Mouse (Mus musculus): ENCODE data around the gene Sdc4. TPM values are rescaled to one million over a fixed set of nuclear protein-coding genes. Genes with fewer than 3 reads are reported as not detected.

Gene Sdc4
- total RNA-seq, 2 experiments from 2014 or later = 98.5 TPM

DNA sequence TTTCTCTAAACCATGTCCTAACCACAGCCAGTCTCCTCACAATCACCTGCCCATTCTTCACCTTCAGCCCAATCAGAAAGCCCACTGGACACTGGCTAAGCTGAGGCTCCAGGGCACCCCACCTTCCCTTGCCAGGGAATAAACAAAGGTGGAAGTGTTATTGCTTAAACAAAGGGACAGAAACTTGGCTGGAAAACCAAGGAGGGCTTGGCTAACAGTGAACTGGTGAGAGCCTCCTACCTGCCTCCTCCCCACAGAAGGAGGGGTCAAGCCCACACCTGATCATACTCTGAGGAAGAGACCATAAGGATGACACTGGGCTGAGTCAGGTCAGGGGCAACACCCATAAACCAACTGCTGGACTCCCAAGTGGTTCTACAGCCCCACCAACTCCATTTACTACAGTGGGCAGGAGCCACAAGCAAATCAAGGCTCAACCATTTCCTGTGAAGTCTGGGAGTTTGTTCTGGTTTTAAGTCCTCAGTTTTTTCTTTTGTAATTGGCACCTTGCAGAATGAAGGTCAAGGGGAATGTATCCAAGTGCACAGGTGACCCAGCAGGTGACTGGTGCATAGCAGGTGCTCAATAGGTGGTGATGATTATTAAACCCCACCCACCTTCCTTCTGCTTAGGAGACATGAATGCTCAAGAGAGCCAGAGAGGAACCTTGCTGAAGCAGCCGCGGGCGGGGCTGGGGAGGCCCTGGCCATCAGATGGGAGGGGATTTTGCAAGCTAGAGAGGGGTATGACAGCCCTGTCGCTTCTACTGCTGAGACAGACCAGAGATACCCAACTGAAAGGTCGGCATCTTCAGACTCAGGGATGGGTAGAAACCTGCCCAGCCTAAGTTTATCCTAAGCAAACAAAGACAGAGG is 8.2 kb downstream of the Sdc4 start:
- intact Hi-C loops (cut with DNase I) = no loop called here
- DNase-seq (ENCODE audit: low spot score in 2 of 2) = no peak

DNA sequence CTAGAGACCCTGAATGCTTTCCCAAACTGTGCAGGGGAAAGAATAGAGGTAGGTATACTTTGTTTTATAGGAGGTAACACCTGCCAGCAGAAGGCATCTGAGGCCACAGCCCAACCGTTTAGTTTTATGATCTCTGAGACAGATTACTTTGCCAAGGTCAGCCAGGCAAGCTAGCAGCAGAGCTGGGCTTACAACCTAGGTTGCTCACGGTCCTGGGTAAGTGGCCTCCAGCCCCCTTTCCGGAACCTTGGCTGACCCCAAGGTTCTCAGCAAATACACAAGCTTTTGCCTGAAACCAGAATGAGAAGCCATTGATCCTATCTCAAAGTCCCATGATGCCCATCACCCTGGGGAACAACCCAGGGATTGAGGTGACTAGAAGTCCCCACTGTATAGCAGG is 9.0 kb downstream of the Sdc4 start:
- intact Hi-C loops (cut with DNase I) = no loop called here
- no peak for DNase-seq (ENCODE audit: low spot score in 2 of 2)

DNA sequence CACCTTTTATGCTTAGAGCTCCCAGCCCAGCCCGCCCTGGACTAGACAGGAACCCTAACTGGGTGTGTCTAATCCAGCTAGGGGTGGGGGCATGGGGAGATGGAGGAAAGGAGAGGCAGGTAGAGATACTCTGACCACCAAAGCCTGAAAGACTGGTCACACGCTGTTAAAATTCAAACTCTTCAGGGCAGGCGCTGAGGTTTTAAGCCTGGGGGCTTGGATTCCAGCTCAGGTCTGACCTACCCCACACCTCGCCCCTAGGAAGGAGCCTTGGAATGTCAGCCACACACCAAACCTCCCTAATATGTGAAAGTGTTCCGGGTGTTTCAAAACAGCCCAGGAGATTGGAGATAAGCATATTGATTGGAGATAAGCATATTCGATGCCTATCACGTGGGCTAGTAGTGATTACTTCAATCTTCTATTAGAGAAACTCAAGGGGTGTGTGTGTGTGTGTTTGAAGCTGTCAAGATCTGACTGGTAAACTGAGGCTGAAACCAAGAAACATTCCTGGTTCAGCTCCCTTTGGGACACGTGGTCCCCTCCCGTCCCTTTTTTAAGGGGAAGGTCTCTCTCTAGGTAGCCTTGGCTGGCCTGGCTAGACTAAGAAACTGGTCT is 10.3 kb downstream of the Sdc4 start:
- intact Hi-C loops (cut with DNase I) = no loop called here
- DNase-seq (ENCODE audit: low spot score in 2 of 2) = no peak

DNA sequence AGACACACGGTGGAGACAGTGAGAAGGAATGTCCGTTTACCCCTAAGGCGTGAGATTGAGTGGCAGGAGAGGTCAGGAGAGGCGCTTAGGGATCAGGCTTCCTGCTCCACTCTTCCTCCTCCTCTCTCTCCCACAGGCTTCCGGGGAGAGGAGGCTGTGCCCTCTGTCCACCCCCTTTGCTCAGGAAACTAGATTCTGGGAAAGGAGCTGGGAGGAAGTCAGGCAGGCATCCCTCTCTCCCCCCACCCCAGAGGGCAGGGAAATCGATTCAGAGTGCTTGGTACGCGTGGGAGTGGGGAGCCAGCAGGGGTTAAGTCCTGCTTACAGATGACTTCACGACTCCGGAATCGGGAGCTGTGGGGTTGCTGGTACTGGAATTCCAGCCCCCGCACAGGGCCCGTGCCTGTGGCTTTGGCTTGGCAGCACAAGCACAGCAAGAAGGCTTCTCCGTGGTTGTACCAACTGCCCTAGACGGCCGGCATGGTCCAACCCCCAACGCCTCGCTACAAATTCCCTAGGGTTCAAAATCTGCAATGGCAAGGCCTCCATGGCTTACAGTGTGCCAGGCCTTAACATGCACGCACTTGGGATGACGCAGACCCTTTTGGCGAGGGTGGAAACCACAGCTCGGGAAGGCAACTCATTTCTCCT is 11.0 kb downstream of the Sdc4 start:
- intact Hi-C loops (cut with DNase I) = no loop called here
- DNase-seq (ENCODE audit: low spot score in 2 of 2) = no peak

DNA sequence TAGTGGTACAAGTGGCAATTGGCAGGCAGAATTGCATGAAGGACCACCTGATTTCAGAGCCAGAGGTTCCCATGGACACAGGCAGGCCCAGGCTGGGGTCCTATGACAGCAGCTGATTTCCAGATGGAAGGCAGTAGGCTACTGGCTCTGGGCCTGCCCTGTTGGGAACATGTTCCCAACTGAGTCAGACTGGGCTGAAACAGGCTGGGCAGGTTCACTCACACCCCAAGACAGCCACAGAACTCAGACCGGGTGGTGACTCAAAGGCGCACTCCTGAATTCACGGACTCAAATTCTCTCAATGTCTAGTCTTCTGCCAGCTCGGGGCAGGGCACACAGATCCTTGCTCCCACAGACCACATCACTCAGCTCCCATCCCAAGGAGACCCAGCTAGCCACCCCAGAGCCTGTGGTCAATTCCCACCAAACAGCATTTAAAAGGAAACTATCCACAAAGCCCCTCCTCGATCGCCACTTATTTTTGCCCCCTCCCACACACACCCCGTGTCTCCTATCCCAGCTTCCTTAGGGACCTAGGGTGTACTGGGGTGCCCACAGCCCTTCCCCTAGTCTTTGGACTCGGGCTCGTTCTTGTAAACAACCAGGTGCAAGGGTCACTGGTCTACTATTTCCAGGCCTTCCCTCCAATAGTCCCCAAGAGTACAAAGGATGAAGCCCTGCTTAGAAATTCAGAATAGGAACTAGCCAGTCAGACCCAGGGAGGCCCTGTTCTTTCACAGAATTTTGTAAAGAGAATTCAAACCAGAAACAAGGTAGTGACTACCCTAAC is 11.8 kb downstream of the Sdc4 start:
- DNase-seq (ENCODE audit: low spot score in 2 of 2) = no peak
- intact Hi-C loops (cut with DNase I) = no loop called here

DNA sequence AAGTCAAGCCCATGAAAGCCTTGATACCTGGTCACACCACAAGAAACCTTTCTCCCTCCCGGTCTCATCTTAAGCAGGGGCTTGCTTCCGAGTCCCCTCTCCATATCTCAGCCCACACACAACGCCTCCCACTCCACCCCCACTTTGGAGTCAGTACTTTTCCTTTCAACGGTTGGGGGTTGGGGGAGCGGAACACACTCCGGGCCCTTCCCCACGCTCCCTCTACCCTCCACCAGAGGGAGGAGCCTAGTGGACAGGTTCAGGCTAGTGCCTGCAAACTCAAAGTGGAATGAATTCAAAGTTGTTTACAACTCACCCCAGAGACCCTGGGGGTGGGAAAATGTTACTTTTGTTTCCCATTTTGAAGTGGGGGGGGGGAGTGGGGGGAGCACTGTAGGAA is 13.0 kb downstream of the Sdc4 start:
- DNase-seq (ENCODE audit: low spot score in 2 of 2) = no peak
- intact Hi-C loops (cut with DNase I) = no loop called here

DNA sequence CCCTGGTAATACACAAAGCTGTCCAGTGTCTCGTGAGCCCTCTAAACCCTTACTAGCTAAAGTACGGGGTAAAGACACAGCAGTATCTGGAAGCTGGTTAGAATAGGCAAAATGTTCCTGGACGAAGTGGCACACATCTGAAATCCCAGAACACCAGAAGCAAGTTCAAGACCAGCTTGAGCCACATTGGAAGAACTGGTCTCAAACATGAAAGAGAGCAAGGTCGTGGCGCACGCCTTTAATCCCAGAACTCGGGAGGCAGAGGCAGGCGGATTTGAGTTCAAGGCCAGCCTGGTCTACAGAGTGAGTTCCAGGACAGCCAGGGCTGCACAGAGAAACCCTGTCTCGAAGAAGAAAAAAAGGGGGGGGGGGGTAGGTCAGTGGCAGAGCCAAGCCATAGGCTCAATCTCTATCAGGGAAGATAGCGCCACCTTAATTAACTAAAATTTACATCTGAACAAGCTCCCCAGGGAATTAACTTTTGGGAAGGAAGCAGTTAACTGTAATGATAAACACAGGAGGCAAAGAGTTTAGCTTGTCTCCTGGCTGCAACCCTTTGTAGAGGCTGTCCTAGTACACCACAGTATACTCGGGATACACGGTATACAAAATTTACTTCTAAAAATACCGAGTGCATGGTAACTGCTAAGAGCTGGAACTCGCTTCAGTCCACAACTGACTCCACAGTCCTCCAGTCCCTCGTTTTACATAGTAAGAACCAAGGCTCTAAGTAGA is 13.6 kb downstream of the Sdc4 start:
- intact Hi-C loops (cut with DNase I) = no loop called here
- DNase-seq (ENCODE audit: low spot score in 2 of 2) = no peak

DNA sequence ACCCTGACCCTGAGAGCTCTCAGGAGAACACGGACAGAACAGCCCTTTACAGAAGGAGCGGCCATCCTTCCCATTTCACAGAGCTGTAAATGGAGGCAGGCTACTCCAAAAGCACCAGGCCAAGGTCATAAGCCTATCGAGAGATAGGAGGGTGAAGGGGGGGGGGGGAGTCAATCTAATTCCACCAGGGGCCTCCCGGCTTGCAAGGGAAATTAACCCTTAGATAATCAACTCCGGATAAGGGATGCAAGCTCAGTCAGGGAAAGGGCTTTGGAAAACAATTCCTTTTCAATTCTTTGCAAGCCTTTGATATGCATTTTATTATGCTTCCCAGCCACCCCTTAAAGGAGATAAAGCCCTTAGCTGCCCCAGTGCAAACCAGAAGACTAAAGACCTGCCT is 15.2 kb downstream of the Sdc4 start:
- intact Hi-C loops (cut with DNase I) = no loop called here
- DNase-seq (ENCODE audit: low spot score in 2 of 2) = no peak

DNA sequence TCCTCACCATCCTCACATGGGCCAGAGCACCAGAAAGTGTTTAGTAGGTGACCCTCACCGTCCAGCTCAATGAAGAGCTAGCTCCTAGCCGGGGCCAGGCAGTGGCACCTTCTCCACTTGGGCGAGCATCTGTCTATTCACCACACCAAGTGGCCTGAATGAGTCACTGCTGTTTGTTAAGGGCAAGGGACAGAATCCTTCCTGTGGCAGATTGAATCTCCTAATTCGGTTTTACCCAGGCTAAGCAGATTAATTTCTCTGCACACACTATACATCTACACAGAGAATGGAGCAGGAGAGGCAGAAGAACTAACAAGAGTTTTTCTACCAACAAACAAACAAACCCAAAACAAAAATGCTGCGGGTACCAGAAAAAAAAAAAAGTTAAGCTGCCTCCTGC is 16.7 kb downstream of the Sdc4 start:
- intact Hi-C loops (cut with DNase I) = no loop called here
- no peak for DNase-seq (ENCODE audit: low spot score in 2 of 2)

DNA sequence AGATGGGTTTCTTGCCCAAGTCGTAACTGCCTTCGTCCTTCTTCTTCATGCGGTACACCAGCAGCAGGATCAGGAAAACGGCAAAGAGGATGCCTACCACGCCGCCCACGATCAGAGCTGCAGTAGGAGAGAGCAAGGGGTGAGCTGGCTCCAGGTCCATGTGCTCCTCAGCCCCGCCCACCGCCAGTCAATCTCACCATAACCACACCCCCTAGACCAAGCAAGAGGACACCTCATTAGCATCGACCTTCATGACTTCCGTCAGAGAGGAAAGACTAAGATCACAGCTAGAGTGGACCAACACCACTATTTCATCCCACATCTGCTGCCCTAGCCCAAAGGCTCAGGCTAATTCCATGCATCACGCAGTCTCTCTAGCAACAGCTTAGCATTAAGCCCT is 17.6 kb downstream of the Sdc4 start:
- intact Hi-C loops (cut with DNase I) = no loop called here
- DNase-seq (ENCODE audit: low spot score in 2 of 2) = no peak

DNA sequence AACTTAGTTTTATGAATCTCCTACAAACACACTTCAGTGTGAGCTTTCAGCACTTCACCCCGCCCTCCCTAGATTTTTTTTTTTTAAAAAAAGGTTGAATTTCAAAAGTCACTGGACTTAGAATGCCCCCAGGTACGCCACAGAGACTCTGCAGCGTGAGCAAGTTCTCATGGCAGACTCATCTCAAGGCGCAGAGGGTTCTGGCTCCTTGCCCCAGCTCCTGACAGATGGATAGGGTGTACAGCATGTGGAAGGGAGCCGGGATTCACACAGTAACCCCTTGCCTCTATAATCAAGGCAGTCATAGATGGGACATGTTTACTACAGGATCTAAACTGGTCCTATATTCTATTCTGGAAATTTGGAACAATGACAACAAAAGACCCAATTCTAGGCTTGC is 18.3 kb downstream of the Sdc4 start:
- DNase-seq (ENCODE audit: low spot score in 2 of 2) = no peak
- intact Hi-C loops (cut with DNase I) = no loop called here

DNA sequence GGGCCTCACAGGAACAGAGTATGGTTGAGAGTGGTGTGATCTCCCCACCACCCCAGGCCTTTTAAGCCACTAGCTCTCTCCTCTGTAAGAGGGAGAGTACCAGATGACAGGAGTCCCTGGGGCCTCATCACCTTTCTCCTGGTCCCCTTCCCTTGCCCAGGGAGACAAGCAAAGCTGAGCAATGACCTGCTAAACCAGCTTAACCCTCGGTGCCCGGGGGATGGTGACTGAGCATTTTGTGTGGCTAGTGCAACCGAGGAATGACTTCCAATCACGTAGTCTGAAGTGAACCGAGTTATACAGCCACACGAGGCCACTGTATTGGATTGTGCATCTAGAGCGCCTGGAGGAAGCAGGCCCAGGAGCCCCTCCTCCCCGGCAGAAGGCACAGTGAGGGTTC is 19.3 kb downstream of the Sdc4 start:
- intact Hi-C loops (cut with DNase I) = no loop called here
- DNase-seq (ENCODE audit: low spot score in 2 of 2) = no peak

DNA sequence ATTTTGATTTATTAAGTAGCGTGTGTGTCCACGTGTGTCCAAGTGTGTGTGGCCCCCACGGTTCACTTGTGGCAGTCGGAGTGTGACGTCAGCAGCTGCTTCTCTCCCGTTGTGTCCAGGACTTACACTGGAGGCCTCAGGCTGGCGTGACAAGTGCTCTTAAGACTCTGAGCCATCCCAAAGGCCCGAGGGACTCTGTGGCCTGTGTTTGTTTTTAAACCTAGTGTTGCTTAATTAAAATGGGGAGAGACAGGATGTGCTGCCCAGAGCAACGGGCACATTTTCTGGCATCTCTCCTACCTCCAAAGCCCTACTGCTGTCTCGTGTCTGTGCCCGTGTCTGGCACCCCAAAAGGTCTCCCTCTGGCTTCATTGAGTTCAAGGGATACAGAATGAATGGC is 20.2 kb downstream of the Sdc4 start:
- intact Hi-C loops (cut with DNase I) = no loop called here
- no peak for DNase-seq (ENCODE audit: low spot score in 2 of 2)

DNA sequence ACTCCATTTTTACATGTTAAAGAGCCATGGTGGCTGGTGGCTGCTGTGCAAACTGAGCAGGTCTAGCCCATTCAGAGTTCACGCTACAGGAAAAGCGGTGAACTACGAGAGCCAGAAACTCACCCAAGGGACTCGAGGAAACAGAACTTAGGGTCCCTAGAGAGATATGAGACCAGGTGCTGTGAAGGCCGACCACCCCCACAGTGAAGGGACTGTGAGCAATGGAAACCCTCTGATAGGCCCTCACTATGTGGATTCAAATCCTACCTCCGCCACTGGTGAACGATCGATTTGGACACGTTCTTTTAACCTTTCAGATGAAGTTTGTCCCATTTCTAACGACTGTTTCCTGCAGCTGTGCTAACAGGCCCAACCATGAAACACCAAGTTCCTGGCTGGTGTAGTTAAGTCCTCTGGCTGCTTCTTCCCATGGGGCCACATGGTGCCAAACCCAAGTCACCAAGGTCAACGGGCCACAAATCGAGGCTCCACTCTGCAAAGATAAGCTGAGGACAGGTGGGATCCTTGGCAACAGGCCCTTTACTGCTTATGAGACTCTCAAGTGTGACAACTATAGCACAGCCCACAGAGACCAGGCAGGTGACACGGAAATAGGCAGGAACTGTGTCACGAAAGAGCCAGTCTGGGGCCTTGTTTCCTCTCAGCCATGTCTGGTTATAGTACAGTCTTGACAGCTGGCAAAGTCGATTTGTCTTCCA is 20.9 kb downstream of the Sdc4 start:
- no peak for DNase-seq (ENCODE audit: low spot score in 2 of 2)
- intact Hi-C loops (cut with DNase I) = no loop called here

DNA sequence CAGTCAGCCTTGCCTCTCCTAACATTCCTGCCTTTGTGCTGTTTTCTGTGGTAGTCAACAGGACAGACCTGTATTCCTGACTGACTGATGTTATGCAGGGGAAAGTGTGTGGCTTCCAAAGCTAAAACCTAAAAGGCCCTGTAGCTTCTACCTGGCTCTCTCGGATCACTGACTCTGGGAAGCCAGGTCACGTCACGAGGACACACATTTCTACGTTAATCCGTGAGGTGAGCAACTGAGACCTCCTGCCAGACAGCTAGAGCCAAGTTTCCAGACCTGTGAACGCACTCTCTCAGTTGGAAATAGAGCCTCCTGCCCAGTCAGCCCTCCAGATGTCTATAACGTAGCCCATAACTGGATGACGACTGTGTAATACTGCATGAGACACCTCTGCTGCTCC is 21.7 kb downstream of the Sdc4 start:
- no peak for DNase-seq (ENCODE audit: low spot score in 2 of 2)
- intact Hi-C loops (cut with DNase I) = no loop called here

DNA sequence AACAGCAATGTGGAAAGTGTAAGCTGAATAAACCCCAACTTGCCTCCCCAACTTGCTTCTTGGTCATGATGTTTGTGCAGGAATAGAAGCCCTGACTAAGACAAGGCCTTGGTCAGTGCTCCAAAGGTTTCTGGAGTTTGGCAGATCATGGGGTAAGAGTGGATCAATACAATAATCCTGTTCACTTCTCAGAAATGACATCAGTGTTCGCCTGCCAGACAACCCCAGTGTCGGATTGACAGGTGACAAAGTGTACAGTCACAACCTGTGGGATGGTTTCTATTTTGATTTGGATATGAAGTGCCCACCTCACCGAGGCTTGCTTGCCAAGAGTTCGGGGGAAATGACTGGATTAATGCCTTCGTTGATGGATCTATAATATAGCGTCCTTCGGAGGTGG is 22.4 kb downstream of the Sdc4 start:
- no peak for DNase-seq (ENCODE audit: low spot score in 2 of 2)
- intact Hi-C loops (cut with DNase I) = no loop called here

DNA sequence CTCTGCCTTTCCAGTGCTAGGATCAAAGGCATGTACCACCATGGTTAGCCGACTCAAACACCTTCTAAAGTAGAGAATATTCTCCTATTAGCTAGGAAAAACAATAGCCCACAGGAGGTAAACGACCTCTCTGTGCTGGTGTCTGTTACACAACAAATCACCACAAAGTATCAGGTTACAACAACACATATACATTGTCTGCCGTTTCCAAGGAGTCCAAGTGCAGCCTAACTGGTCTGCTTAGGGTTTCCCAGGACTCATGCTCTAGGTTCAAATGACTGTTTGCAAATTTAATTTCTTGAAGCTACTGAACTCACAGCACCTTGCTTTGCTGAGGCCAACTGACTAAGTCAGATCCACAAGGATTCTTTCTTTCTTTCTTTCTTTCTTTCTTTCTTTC is 24.2 kb downstream of the Sdc4 start:
- DNase-seq (ENCODE audit: low spot score in 2 of 2) = no peak
- intact Hi-C loops (cut with DNase I) = loop anchor here (5.0 to 10.0 kb wide), 4 partner anchors 95 to 305 kb away; partner anchors contain the start of gene Wfdc2

DNA sequence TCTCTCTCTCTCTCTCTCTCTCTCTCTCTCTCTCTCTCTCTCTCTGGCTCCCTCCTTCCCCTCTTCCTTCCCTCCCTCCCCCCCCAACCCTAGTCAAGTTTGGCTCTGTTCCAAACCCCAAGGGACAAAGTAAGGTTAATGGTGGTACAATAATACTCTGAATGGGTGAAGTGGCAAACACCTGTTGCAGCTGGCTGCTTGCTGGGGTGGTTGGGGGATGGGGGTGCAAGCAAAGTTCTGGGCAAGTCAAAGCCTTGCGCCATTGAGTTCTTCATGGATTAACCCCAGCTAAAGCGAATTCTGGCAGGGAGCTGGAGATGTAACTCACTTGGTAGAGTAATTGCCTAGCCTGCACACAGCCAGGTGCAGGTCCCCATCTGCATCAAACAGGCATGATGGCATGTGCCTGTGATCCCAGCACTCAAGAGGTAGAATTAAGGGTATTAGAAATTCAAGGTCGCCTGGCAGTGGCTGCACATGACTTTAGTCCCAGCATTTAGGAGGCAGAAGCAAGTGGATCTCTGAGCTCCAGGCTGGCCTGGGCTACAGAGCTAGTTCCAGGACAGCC is 25.3 kb downstream of the Sdc4 start:
- DNase-seq (ENCODE audit: low spot score in 2 of 2) = no peak
- intact Hi-C loops (cut with DNase I) = loop anchor here (5.0 to 10.0 kb wide), 4 partner anchors 96 to 306 kb away; partner anchors contain the start of gene Wfdc2
